Mouse (Mus musculus) forebrain, postnatal 0 days (tissue): ENCODE data around the gene Ranbp6. TPM values are rescaled to one million over a fixed set of nuclear protein-coding genes. Genes with fewer than 3 reads are reported as not detected.

Experiments used
- ATAC-seq: fragments of 200-750 bp; cut with Nextera tagmentation; 2 replicates; pipeline ENCODE4 v1.8.0; 2017; ENCODE audit warnings: mild to moderate bottlenecking, moderate library complexity
- DNase-seq: peaks from one replicate; pipeline ENCODE4 v3.0.0-alpha.2; 2015
- H3K27ac ChIP-seq: fragments of 300-500 bp; sonication (generic); 2 replicates; pipeline ENCODE4 v1.5.1; 2014; ENCODE audit warnings: low read depth, mild to moderate bottlenecking, antibody characterized with exemption, low read length, moderate library complexity, mixed read lengths
- H3K27me3 ChIP-seq: fragments of 300-500 bp; sonication (generic); 2 replicates; pipeline ENCODE4 v1.6.1; 2014; ENCODE audit warnings: mild to moderate bottlenecking, low read length, mixed read lengths; ENCODE audit not compliant: insufficient read depth
- H3K36me3 ChIP-seq: fragments of 300-500 bp; sonication (generic); 2 replicates; pipeline ENCODE4 v1.6.1; 2014; ENCODE audit warnings: mild to moderate bottlenecking, moderate library complexity; ENCODE audit not compliant: insufficient read depth
- H3K4me1 ChIP-seq: fragments of 300-500 bp; sonication (generic); 2 replicates; pipeline ENCODE4 v1.6.1; 2014; ENCODE audit warnings: antibody characterized with exemption; ENCODE audit not compliant: insufficient read depth
- H3K4me2 ChIP-seq: fragments of 300-500 bp; sonication (generic); 2 replicates; pipeline ENCODE4 v1.6.1; 2014; ENCODE audit warnings: low read depth, mild to moderate bottlenecking, moderate library complexity
- H3K4me3 ChIP-seq: fragments of 300-500 bp; sonication (generic); 2 replicates; pipeline ENCODE4 v1.5.1; 2014; ENCODE audit warnings: low read depth, low read length, mixed read lengths
- H3K9ac ChIP-seq: fragments of 300-500 bp; sonication (generic); 2 replicates; pipeline ENCODE4 v1.6.1; 2014; ENCODE audit warnings: mild to moderate bottlenecking
- H3K9me3 ChIP-seq: fragments of 300-500 bp; sonication (generic); 2 replicates; pipeline ENCODE4 v1.6.1; 2016; ENCODE audit warnings: low read length
- CTCF ChIP-seq: sonication (generic); IDR thresholded peaks from 2 replicates; pipeline ENCODE4 v1.5.1; 2016; ENCODE audit warnings: antibody characterized with exemption, control low read depth, low read depth
- WGBS: fragments of 180-500 bp; shearing (Covaris S2); extraction: QIAGEN DNeasy Blood & Tissue Kit; methylation state at CpG from one replicate; pipeline ENCODE4 v1.1.7; 2014; 5-methylcytosine and 5-hydroxymethylcytosine counted together
- polyA plus RNA-seq: library from polyadenylated mRNA; unstranded; fragments of >200 nt; fragmentation: Nextera tagmentation; extraction: Ambion mirVana; gene quantifications from 2 replicates; pipeline ENCODE4 v1.2.1, GENCODE M21; 2015
- total RNA-seq: library from RNA; depleted of rRNA; stranded (reverse); fragments of >200 nt; gene quantifications from 2 replicates; pipeline ENCODE4 v1.2.3, GENCODE M21; 2014; rRNA removed

The Ranbp6 gene
- total and polyA plus RNA-seq, 2 experiments from 2014 or later = 32.2 to 58.7 TPM

DNA sequence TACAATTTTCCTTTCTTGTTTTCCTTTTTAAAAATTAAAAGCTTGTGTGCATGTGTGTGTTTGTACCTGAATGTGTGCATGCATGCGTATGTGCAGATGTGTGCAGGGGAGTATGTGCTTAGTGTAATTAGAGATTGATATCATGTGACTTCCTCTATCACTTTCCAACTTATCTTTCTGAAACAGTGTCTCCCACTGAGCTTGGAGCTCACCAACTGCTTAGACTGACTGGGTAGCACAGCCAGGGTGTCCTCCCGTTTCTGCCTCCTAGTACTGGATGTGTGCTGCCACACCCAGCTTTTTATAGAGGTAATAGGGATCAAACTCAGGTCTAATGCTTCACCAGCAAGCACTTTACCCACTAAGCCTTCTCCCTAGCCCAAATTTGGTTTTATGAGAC, 29.9 kb downstream of the Ranbp6 start:
- H3K27me3 ChIP-seq = no peaks in the 10 kb centered on the region
- TF ChIP-seq CTCF = no peak
- H3K4me1 ChIP-seq = no peaks in the 10 kb centered on the region
- DNase-seq = no peak
- no peak for ATAC-seq
- no peak overlapping the region for H3K27ac ChIP-seq
- no peak overlapping the region for H3K4me2 ChIP-seq
- peaks cover 5% of the 10 kb centered on the region; the same call in 1 of the 2 replicates for H3K36me3 ChIP-seq
- 90% methylated on average over 2 of the region's 2 CpGs for WGBS
- H3K9me3 ChIP-seq = no peaks in the 10 kb centered on the region
- no peak overlapping the region for H3K9ac ChIP-seq
- no peak overlapping the region for H3K4me3 ChIP-seq

Other genes with a start within 250 kb of the Ranbp6 start
- 9.8 and 14.0 TPM in 2 replicates for gene Ermp1, start 164.6 kb downstream of the Ranbp6 start, total RNA-seq
- 5.7 and 8.2 TPM in 2 replicates for gene Ermp1, start 164.6 kb downstream of the Ranbp6 start, polyA plus RNA-seq
- not detected in 2 replicates for gene Mlana, start 115.2 kb downstream of the Ranbp6 start, total RNA-seq
- gene Mlana, start 115.2 kb downstream of the Ranbp6 start, polyA plus RNA-seq = not detected in 2 replicates
- gene 9930021J03Rik, start 7.0 kb downstream of the Ranbp6 start, total RNA-seq = 29.7 and 35.0 TPM in 2 replicates
- gene 9930021J03Rik, start 7.0 kb downstream of the Ranbp6 start, polyA plus RNA-seq = 4.5 and 5.7 TPM in 2 replicates
- gene Il33, start 112.1 kb upstream of the Ranbp6 start, total RNA-seq = 1.2 TPM in 2 replicates
- 0.86 and 1.6 TPM in 2 replicates for gene Il33, start 112.1 kb upstream of the Ranbp6 start, polyA plus RNA-seq
- not detected in 2 replicates for gene Trpd52l3, start 190.8 kb upstream of the Ranbp6 start, total RNA-seq
- gene Trpd52l3, start 190.8 kb upstream of the Ranbp6 start, polyA plus RNA-seq = not detected in 2 replicates
- gene Uhrf2, start 217.5 kb upstream of the Ranbp6 start, total RNA-seq = 77.8 and 79.0 TPM in 2 replicates
- 22.6 and 28.1 TPM in 2 replicates for gene Uhrf2, start 217.5 kb upstream of the Ranbp6 start, polyA plus RNA-seq